Mouse (Mus musculus) bone marrow macrophage, adult 2 months (primary cell): ENCODE measurements around the gene Timm50. TPM values are rescaled to one million over a fixed set of nuclear protein-coding genes. Genes with fewer than 3 reads are reported as not detected.

Source experiments
- H3K27ac ChIP-seq: 2 replicates; pipeline ENCODE4 v1.5.1; 2012; ENCODE audit warnings: low read depth, low read length; ENCODE audit not compliant: insufficient read depth
- H3K4me1 ChIP-seq: 2 replicates; pipeline ENCODE4 v1.6.1; 2012; ENCODE audit warnings: low read length; ENCODE audit not compliant: control insufficient read depth, insufficient read depth
- H3K4me3 ChIP-seq: 2 replicates; pipeline ENCODE4 v1.5.1; 2012; ENCODE audit warnings: mild to moderate bottlenecking, low read length, moderate library complexity; ENCODE audit not compliant: insufficient read depth
- CTCF ChIP-seq: IDR thresholded peaks from 2 replicates; pipeline ENCODE4 v1.5.1; 2012; ENCODE audit warnings: low read depth, mild to moderate bottlenecking, low read length, moderate library complexity
- POLR2A ChIP-seq: IDR thresholded peaks from 2 replicates; pipeline ENCODE4 v1.6.1; 2012; ENCODE audit warnings: mild to moderate bottlenecking, low read depth, low read length, borderline replicate concordance
- polyA plus RNA-seq: library from polyadenylated mRNA; stranded (reverse); fragments of >200 nt; gene quantifications from 2 replicates; pipeline ENCODE4 v1.2.4, GENCODE M21; 2012; ENCODE audit not compliant: missing spikeins, insufficient read depth, insufficient read length

Timm50 gene
- polyA plus RNA-seq, 1 experiment: 31.6 TPM

GRCm38 (mm10) chr7:28351676-28352191 is 39.9 kb upstream of the Timm50 start:
- Histone ChIP-seq H3K4me3 (peak overlapping the region; percentile 93), H3K27ac (peak overlapping the region; percentile 58)
- TF ChIP-seq CTCF (no peak), POLR2A (no peak)

GRCm38 (mm10) chr7:28350155-28350883 is 38.4 kb upstream of the Timm50 start, which contains the start of gene Rps16:
Gene Rps16 (plus strand): TSS chr7:28350652.
- TF ChIP-seq CTCF (no peak), POLR2A (0 out of 2 replicates have a peak, but pooled peaks have one; percentile 51)
- H3K27ac ChIP-seq: peak within 1 kb of the TSS; percentile 83
- H3K4me1 ChIP-seq: peaks cover 27% of the 10 kb centered on the region
- H3K4me3 ChIP-seq: peak within 1 kb of the TSS; percentile 93

More at GRCm38 (mm10) chr7:28351676-28352191, 39.9 kb upstream of the Timm50 start:
- peaks cover 27% of the 10 kb centered on the region for H3K4me1 ChIP-seq

- peak overlapping the region; percentile 73; the same call in 1 of the 2 replicates for H3K27ac ChIP-seq
- no peak overlapping the region for H3K4me3 ChIP-seq
- peaks cover 27% of the 10 kb centered on the region for H3K4me1 ChIP-seq
- no peak for TF ChIP-seq POLR2A
- peak; percentile 13; the same call in 1 of the 2 replicates for TF ChIP-seq CTCF
These were observed 36.7 kb upstream of the Timm50 start for GRCm38 (mm10) chr7:28348601-28349000.

GRCm38 (mm10) chr7:28347746-28348145 is 35.9 kb upstream of the Timm50 start:
- TF ChIP-seq POLR2A: no peak
- TF ChIP-seq CTCF: no peak
- H3K4me1 ChIP-seq: peaks cover 27% of the 10 kb centered on the region
- no peak overlapping the region for H3K4me3 ChIP-seq
- peak overlapping the region; percentile 73 for H3K27ac ChIP-seq

GRCm38 (mm10) chr7:28344637-28345036 is 32.8 kb upstream of the Timm50 start:
- Histone ChIP-seq H3K4me1 (peaks cover 19% of the 10 kb centered on the region), H3K4me3 (no peak overlapping the region), H3K27ac (no peak overlapping the region)
- no peak for TF ChIP-seq POLR2A
- 0 out of 2 replicates have a peak, but pooled peaks have one; percentile 16 for TF ChIP-seq CTCF

GRCm38 (mm10) chr7:28341381-28341780 is 29.5 kb upstream of the Timm50 start:
- H3K4me3 ChIP-seq: no peak overlapping the region
- peaks cover 5% of the 10 kb centered on the region for H3K4me1 ChIP-seq
- no peak for TF ChIP-seq POLR2A
- TF ChIP-seq CTCF: no peak
- H3K27ac ChIP-seq: no peak overlapping the region

GRCm38 (mm10) chr7:28339213-28339917 is 27.5 kb upstream of the Timm50 start:
- TF ChIP-seq CTCF (0 out of 2 replicates have a peak, but pooled peaks have one; percentile 34), POLR2A (no peak)
- Histone ChIP-seq H3K27ac (peak overlapping the region; percentile 96), H3K4me3 (peak overlapping the region; percentile 64), H3K4me1 (peaks cover 11% of the 10 kb centered on the region)

- Histone ChIP-seq H3K4me3 (peak within 1 kb of the TSS; percentile 95), H3K4me1 (peaks cover 11% of the 10 kb centered on the region), H3K27ac (peak within 1 kb of the TSS; percentile 96)
- TF ChIP-seq POLR2A: no peak
- no peak for TF ChIP-seq CTCF
These were observed 26.5 kb upstream of the Timm50 start, which contains the start of gene Supt5 for GRCm38 (mm10) chr7:28338108-28338998. Gene Supt5 (minus strand): TSS chr7:28338746.

- H3K27ac ChIP-seq: no peak overlapping the region
- no peak overlapping the region for H3K4me3 ChIP-seq
- TF ChIP-seq POLR2A (no peak), CTCF (no peak)
- H3K4me1 ChIP-seq: peaks cover 11% of the 10 kb centered on the region
These were observed 23.6 kb upstream of the Timm50 start for GRCm38 (mm10) chr7:28335471-28335870.
